Mouse (Mus musculus): ENCODE results near the gene Alyref2. TPM values are rescaled to one million over a fixed set of nuclear protein-coding genes. Genes with fewer than 3 reads are reported as not detected.

Gene Alyref2
- total RNA-seq, 4 experiments from 2014 or later = 4.2 to 6.5 (median 4.6) TPM

Other genes with a start within 250 kb of the Alyref2 start
- gene B4galt3, start 233.2 kb upstream of the Alyref2 start, total RNA-seq (2022) = 10 to 100 TPM; 60.7 to 69.2 (median 63.4) TPM
- gene Ppox, start 222.3 kb upstream of the Alyref2 start, total RNA-seq (2022) = 10 to 100 TPM; 29.1 to 35.0 (median 30.4) TPM
- gene Usp21, start 215.5 kb upstream of the Alyref2 start, total RNA-seq (2022) = 10 to 100 TPM; 46.5 to 56.3 (median 50.5) TPM
- gene Ufc1, start 208.5 kb upstream of the Alyref2 start, total RNA-seq (2022) = 100 to 1,000 TPM; 103 to 116 (median 110) TPM
- 10 to 100 TPM; 35.0 to 39.7 (median 37.4) TPM for gene Dedd, start 174.3 kb upstream of the Alyref2 start, total RNA-seq (2022)
- 10 to 100 TPM; 35.8 to 48.8 (median 43.5) TPM for gene Nit1, start 157.8 kb upstream of the Alyref2 start, total RNA-seq (2022)
- gene Pfdn2, start 157.8 kb upstream of the Alyref2 start, total RNA-seq (2022) = 100 to 1,000 TPM; 107 to 204 (median 164) TPM
- gene Klhdc9, start 142.7 kb upstream of the Alyref2 start, total RNA-seq (2022) = 10 to 100 TPM in 3 of 4 experiments, 1 to 10 TPM in 1; 10.0 to 12.8 (median 12.4) TPM
- 1 to 10 TPM; 4.3 to 4.9 (median 4.6) TPM for gene Nectin4, start 133.4 kb upstream of the Alyref2 start, total RNA-seq (2022)
- 1 to 10 TPM; 2.1 to 5.5 (median 3.0) TPM for gene Arhgap30, start 114.5 kb upstream of the Alyref2 start, total RNA-seq (2022)
- 100 to 1,000 TPM in 1 of 4 experiments, 10 to 100 TPM in 3; 89.5 to 102 (median 96.9) TPM for gene Usf1, start 92.2 kb upstream of the Alyref2 start, total RNA-seq (2022)
- gene Tstd1, start 84.6 kb upstream of the Alyref2 start, total RNA-seq (2022) = 1 to 10 TPM; 1.5 to 3.2 (median 2.4) TPM
- gene F11r, start 65.9 kb upstream of the Alyref2 start, total RNA-seq (2022) = 10 to 100 TPM in 2 of 4 experiments, 1 to 10 TPM in 2; 7.7 to 10.3 (median 9.1) TPM
- not detected for gene Itln1, start 31.8 kb downstream of the Alyref2 start, total RNA-seq (2022)
- gene Cd244a, start 55.7 kb downstream of the Alyref2 start, total RNA-seq (2022) = under 1 TPM; 0.13 to 0.93 (median 0.41) TPM
- gene Ly9, start 103.9 kb downstream of the Alyref2 start, total RNA-seq (2022) = 1 to 10 TPM in 2 of 4 experiments, under 1 TPM in 1, not detected in 1; 0.28 to 2.3 (median 1.7) TPM
- gene Slamf7, start 149.6 kb downstream of the Alyref2 start, total RNA-seq (2022) = under 1 TPM in 2 of 4 experiments, not detected in 2; 0.07 to 0.15 TPM
- gene Cd48, start 178.5 kb downstream of the Alyref2 start, total RNA-seq (2022) = 1 to 10 TPM in 2 of 4 experiments, under 1 TPM in 2; 0.68 to 4.8 (median 2.5) TPM

All from left cerebral cortex, adult 8-10 months (tissue).